Mouse (Mus musculus) hindbrain, embryonic 11.5 days (tissue): ENCODE measurements around the gene Gcn1l1. TPM values are rescaled to one million over a fixed set of nuclear protein-coding genes. Genes with fewer than 3 reads are reported as not detected.

Experiments
- ATAC-seq: fragments of 200-750 bp; cut with Nextera tagmentation; 2 replicates; pipeline ENCODE4 v1.8.0; 2017; ENCODE audit warnings: mild to moderate bottlenecking, moderate TSS enrichment, moderate library complexity; ENCODE audit not compliant: low FRiP score
- DNase-seq: peaks from one replicate; pipeline ENCODE4 v3.0.0-alpha.2; 2015; ENCODE audit warnings: low spot score
- H3K27ac ChIP-seq: fragments of 300-500 bp; sonication (generic); 2 replicates; pipeline ENCODE4 v1.5.1; 2014; ENCODE audit warnings: mild to moderate bottlenecking, low read depth, low read length
- H3K27me3 ChIP-seq: fragments of 300-500 bp; sonication (generic); 2 replicates; pipeline ENCODE4 v1.6.1; 2014; ENCODE audit warnings: mild to moderate bottlenecking, low read length, moderate library complexity, mixed read lengths; ENCODE audit not compliant: control insufficient read depth, insufficient read depth
- H3K36me3 ChIP-seq: fragments of 300-500 bp; sonication (generic); 2 replicates; pipeline ENCODE4 v1.6.1; 2014; ENCODE audit warnings: mild to moderate bottlenecking, low read length, moderate library complexity, mixed read lengths; ENCODE audit not compliant: control insufficient read depth, insufficient read depth
- H3K4me1 ChIP-seq: fragments of 300-500 bp; sonication (generic); replicated peaks from 2 replicates; pipeline ENCODE4 v1.6.1; 2014; ENCODE audit warnings: low read length, mixed read lengths; ENCODE audit not compliant: control insufficient read depth, insufficient read depth
- H3K4me2 ChIP-seq: fragments of 300-500 bp; sonication (generic); replicated peaks from 2 replicates; pipeline ENCODE4 v1.6.1; 2014; ENCODE audit warnings: mild to moderate bottlenecking, low read depth, low read length
- H3K4me3 ChIP-seq: fragments of 300-500 bp; sonication (generic); 2 replicates; pipeline ENCODE4 v1.5.1; 2014; ENCODE audit warnings: low read depth, low read length
- H3K9ac ChIP-seq: fragments of 300-500 bp; sonication (generic); 2 replicates; pipeline ENCODE4 v1.6.1; 2014; ENCODE audit warnings: low read depth, low read length
- H3K9me3 ChIP-seq: fragments of 300-500 bp; sonication (generic); 2 replicates; pipeline ENCODE4 v1.6.1; 2016; ENCODE audit warnings: low read length; ENCODE audit not compliant: control insufficient read depth
- WGBS: fragments of 180-500 bp; shearing (Covaris S2); extraction: QIAGEN DNeasy Blood & Tissue Kit; methylation state at CpG from one replicate; pipeline ENCODE4 v1.1.7; 2014; 5-methylcytosine and 5-hydroxymethylcytosine counted together
- polyA plus RNA-seq: library from polyadenylated mRNA; unstranded; fragments of >200 nt; fragmentation: Nextera tagmentation; extraction: Ambion mirVana; gene quantifications from 2 replicates; pipeline ENCODE4 v1.2.1, GENCODE M21; 2014

Gene Gcn1l1
- polyA plus RNA-seq, 1 experiment from 2014 or later, result 39.4 TPM

GRCm38 (mm10) chr5:115635536-115635935 is 70.5 kb downstream of the Gcn1l1 start:
- DNase-seq (no peak), ATAC-seq (no peak)
- H3K27me3 ChIP-seq, result no peaks in the 10 kb centered on the region
- H3K9ac ChIP-seq, result no peak overlapping the region
- no peak overlapping the region for H3K4me3 ChIP-seq
- H3K9me3 ChIP-seq, result no peaks in the 10 kb centered on the region
- WGBS, result 77% methylated on average over 6 of the region's 6 CpGs
- H3K4me2 ChIP-seq, result no peak overlapping the region
- H3K4me1 ChIP-seq, result peaks cover 4% of the 10 kb centered on the region; the same call in 1 of the 2 replicates
- H3K27ac ChIP-seq, result no peak overlapping the region
- no peaks in the 10 kb centered on the region for H3K36me3 ChIP-seq

GRCm38 (mm10) chr5:115644192-115644591 is 79.1 kb downstream of the Gcn1l1 start:
- no peak overlapping the region for H3K27ac ChIP-seq
- no peak overlapping the region for H3K4me3 ChIP-seq
- H3K9me3 ChIP-seq, result no peaks in the 10 kb centered on the region
- ATAC-seq, result no peak
- H3K9ac ChIP-seq, result no peak overlapping the region
- H3K4me2 ChIP-seq, result no peak overlapping the region
- no peaks in the 10 kb centered on the region for H3K4me1 ChIP-seq
- no peaks in the 10 kb centered on the region for H3K27me3 ChIP-seq
- no peak for DNase-seq
- WGBS, result 85% methylated on average over 9 of the region's 9 CpGs
- H3K36me3 ChIP-seq, result peaks cover 12% of the 10 kb centered on the region; the same call in 1 of the 2 replicates

- 66% methylated on average over 3 of the region's 3 CpGs for WGBS
- H3K27ac ChIP-seq, result no peak overlapping the region
- DNase-seq (no peak), ATAC-seq (no peak)
- peaks cover 9% of the 10 kb centered on the region; the same call in 1 of the 2 replicates for H3K36me3 ChIP-seq
- no peaks in the 10 kb centered on the region for H3K9me3 ChIP-seq
- H3K4me3 ChIP-seq, result no peak overlapping the region
- no peak overlapping the region for H3K4me2 ChIP-seq
- no peak overlapping the region for H3K9ac ChIP-seq
- no peaks in the 10 kb centered on the region for H3K27me3 ChIP-seq
- peaks cover 4% of the 10 kb centered on the region; the same call in 1 of the 2 replicates for H3K4me1 ChIP-seq
Observed at GRCm38 (mm10) chr5:115648876-115649275, 83.8 kb downstream of the Gcn1l1 start.

- H3K4me2 ChIP-seq, result no peak overlapping the region
- H3K4me1 ChIP-seq, result peaks cover 4% of the 10 kb centered on the region; the same call in 1 of the 2 replicates
- no peaks in the 10 kb centered on the region for H3K27me3 ChIP-seq
- H3K9ac ChIP-seq, result no peak overlapping the region
- 91% methylated on average over 8 of the region's 8 CpGs for WGBS
- H3K27ac ChIP-seq, result no peak overlapping the region
- DNase-seq (no peak), ATAC-seq (no peak)
- peaks cover 9% of the 10 kb centered on the region; the same call in 1 of the 2 replicates for H3K36me3 ChIP-seq
- no peaks in the 10 kb centered on the region for H3K9me3 ChIP-seq
- H3K4me3 ChIP-seq, result no peak overlapping the region
Observed at GRCm38 (mm10) chr5:115649699-115650098, 84.6 kb downstream of the Gcn1l1 start.

GRCm38 (mm10) chr5:115650885-115651284 is 85.8 kb downstream of the Gcn1l1 start:
- no peak overlapping the region for H3K27ac ChIP-seq
- WGBS, result 93% methylated on average over 10 of the region's 10 CpGs
- H3K4me1 ChIP-seq, result peaks cover 4% of the 10 kb centered on the region; the same call in 1 of the 2 replicates
- H3K9me3 ChIP-seq, result no peaks in the 10 kb centered on the region
- H3K36me3 ChIP-seq, result peaks cover 6% of the 10 kb centered on the region; the same call in 1 of the 2 replicates
- DNase-seq (no peak), ATAC-seq (no peak)
- no peaks in the 10 kb centered on the region for H3K27me3 ChIP-seq
- no peak overlapping the region for H3K4me3 ChIP-seq
- no peak overlapping the region for H3K4me2 ChIP-seq
- H3K9ac ChIP-seq, result no peak overlapping the region

GRCm38 (mm10) chr5:115651821-115652220 is 86.8 kb downstream of the Gcn1l1 start:
- Histone ChIP-seq H3K36me3 (0 out of 2 replicates have a peak, but pooled peaks cover 2% of the 10 kb centered on the region), H3K4me3 (no peak overlapping the region), H3K9me3 (no peaks in the 10 kb centered on the region), H3K27ac (no peak overlapping the region), H3K27me3 (no peaks in the 10 kb centered on the region), H3K9ac (no peak overlapping the region), H3K4me2 (peak overlapping the region; percentile 49; the same call in 1 of the 2 replicates), H3K4me1 (peaks cover 4% of the 10 kb centered on the region; the same call in 1 of the 2 replicates)
- no peak for ATAC-seq
- WGBS, result 93% methylated on average over 10 of the region's 10 CpGs
- DNase-seq, result no peak

GRCm38 (mm10) chr5:115652681-115653575 is 87.9 kb downstream of the Gcn1l1 start:
- H3K4me1 ChIP-seq, result peaks cover 4% of the 10 kb centered on the region; the same call in 1 of the 2 replicates
- peak overlapping the region; percentile 31 for H3K4me3 ChIP-seq
- no peaks in the 10 kb centered on the region for H3K9me3 ChIP-seq
- H3K27me3 ChIP-seq, result no peaks in the 10 kb centered on the region
- DNase-seq (peak; percentile 98), ATAC-seq (peak; percentile 99)
- no peak overlapping the region for H3K27ac ChIP-seq
- peak overlapping the region; percentile 49 for H3K4me2 ChIP-seq
- H3K36me3 ChIP-seq, result no peaks in the 10 kb centered on the region
- 3% methylated on average over 35 of the region's 35 CpGs for WGBS
- H3K9ac ChIP-seq, result peak overlapping the region; percentile 63

- 91% methylated on average over 12 of the region's 12 CpGs for WGBS
- H3K27me3 ChIP-seq, result no peaks in the 10 kb centered on the region
- ATAC-seq, result no peak
Observed at GRCm38 (mm10) chr5:115653776-115654175, 88.7 kb downstream of the Gcn1l1 start.

More at GRCm38 (mm10) chr5:115653776-115654175, 88.7 kb downstream of the Gcn1l1 start:
- no peak for DNase-seq
- Histone ChIP-seq H3K9ac (no peak overlapping the region), H3K9me3 (no peaks in the 10 kb centered on the region), H3K4me2 (no peak overlapping the region), H3K4me1 (peaks cover 4% of the 10 kb centered on the region; the same call in 1 of the 2 replicates), H3K36me3 (no peaks in the 10 kb centered on the region), H3K4me3 (no peak overlapping the region), H3K27ac (no peak overlapping the region)
